Mouse (Mus musculus) MEL (cell line): ENCODE data around the gene Triobp. TPM values are rescaled to one million over a fixed set of nuclear protein-coding genes. Genes with fewer than 3 reads are reported as not detected.

Experiments
- DNase-seq: peaks from one replicate; pipeline ENCODE4 v3.0.0; 2011; ENCODE audit warnings: low read depth, low spot score
- H3K27ac ChIP-seq: 2 replicates; pipeline ENCODE4 v1.5.1; 2012; ENCODE audit warnings: low read depth, mild to moderate bottlenecking, control low read depth, low read length, moderate library complexity; ENCODE audit not compliant: control insufficient read depth
- H3K27me3 ChIP-seq, 2 experiments: fragments of 150-350 bp in 1 of 2; sonication (generic) in 1 of 2; 2 replicates each; pipeline ENCODE4 v1.6.1; 2012; ENCODE audit warnings: low read length in 2 of 2, mild to moderate bottlenecking in 2 of 2, improper control_type of control experiment in 1 of 2, moderate library complexity in 1 of 2; ENCODE audit not compliant: insufficient read depth in 2 of 2, control insufficient read depth in 1 of 2
- H3K36me3 ChIP-seq, 2 experiments: 2 replicates each; pipeline ENCODE4 v1.6.1; 2012 to 2014; ENCODE audit warnings: low read length in 2 of 2, improper control_type of control experiment in 1 of 2, inconsistent platforms in 1 of 2, mild to moderate bottlenecking in 1 of 2; ENCODE audit not compliant: insufficient read depth in 2 of 2, control insufficient read depth in 1 of 2
- H3K4me1 ChIP-seq, 2 experiments: fragments of 150-350 bp in 1 of 2; sonication (generic) in 1 of 2; 2 replicates each; pipeline ENCODE4 v1.6.1; 2012; ENCODE audit warnings: low read length in 2 of 2, improper control_type of control experiment in 1 of 2, mild to moderate bottlenecking in 1 of 2; ENCODE audit not compliant: insufficient read depth in 2 of 2, control insufficient read depth in 1 of 2
- H3K4me3 ChIP-seq, 2 experiments: fragments of 150-350 bp in 1 of 2; sonication (generic) in 1 of 2; 2 replicates each; pipeline ENCODE4 v1.5.1; 2012; ENCODE audit warnings: low read depth in 2 of 2, low read length in 2 of 2, mild to moderate bottlenecking in 2 of 2, moderate library complexity in 2 of 2, control low read depth in 1 of 2, improper control_type of control experiment in 1 of 2; ENCODE audit not compliant: control insufficient read depth in 1 of 2, insufficient read depth in 1 of 2
- H3K79me2 ChIP-seq: 2 replicates; pipeline ENCODE4 v1.6.1; 2012; ENCODE audit warnings: mild to moderate bottlenecking, low read length, moderate library complexity; ENCODE audit not compliant: control insufficient read depth, poor library complexity, insufficient read depth
- H3K9ac ChIP-seq: 2 replicates; pipeline ENCODE4 v1.6.1; 2012; ENCODE audit warnings: low read depth, mild to moderate bottlenecking, control low read depth, low read length, moderate library complexity; ENCODE audit not compliant: control insufficient read depth, poor library complexity, severe bottlenecking
- H3K9me3 ChIP-seq: fragments of 150-350 bp; sonication (generic); replicated peaks from 2 replicates; pipeline ENCODE4 v1.6.1; 2012; ENCODE audit warnings: mild to moderate bottlenecking, low read length, improper control_type of control experiment, moderate library complexity; ENCODE audit not compliant: insufficient read depth
- BHLHE40 ChIP-seq: IDR thresholded peaks from 2 replicates; pipeline ENCODE4 v1.6.1; 2012; ENCODE audit warnings: low read depth, mild to moderate bottlenecking, inconsistent platforms, low read length, improper control_type of control experiment, borderline replicate concordance
- CHD1 ChIP-seq: IDR thresholded peaks from 2 replicates; pipeline ENCODE4 v1.6.1; 2012; ENCODE audit warnings: low read depth, mild to moderate bottlenecking, inconsistent platforms, low read length, improper control_type of control experiment
- CHD2 ChIP-seq: IDR thresholded peaks from 2 replicates; pipeline ENCODE4 v1.6.1; 2011; ENCODE audit warnings: low read length, improper control_type of control experiment
- CTCF ChIP-seq, 3 experiments: IDR thresholded peaks in 2 of 3; conservative IDR thresholded peaks in 1 of 3; 2 replicates each; pipeline ENCODE4 v1.5.1; 2011 to 2012; ENCODE audit warnings: low read length in 3 of 3, low read depth in 2 of 3, mild to moderate bottlenecking in 2 of 3, improper control_type of control experiment in 1 of 3, inconsistent platforms in 1 of 3, mixed read lengths in 1 of 3, moderate library complexity in 1 of 3; ENCODE audit not compliant: control insufficient read depth in 1 of 3, insufficient read depth in 1 of 3, poor library complexity in 1 of 3, severe bottlenecking in 1 of 3
- GABPA ChIP-seq: IDR thresholded peaks from 2 replicates; pipeline ENCODE4 v1.6.1; 2012; ENCODE audit warnings: low read depth, mild to moderate bottlenecking, inconsistent platforms, low read length, improper control_type of control experiment, moderate library complexity
- HCFC1 ChIP-seq: IDR thresholded peaks from 2 replicates; pipeline ENCODE4 v1.6.1; 2012; ENCODE audit warnings: low read depth, mild to moderate bottlenecking, inconsistent platforms, low read length, improper control_type of control experiment, moderate library complexity
- KAT2A ChIP-seq: conservative IDR thresholded peaks from 2 replicates; pipeline ENCODE4 v1.6.1; 2012; ENCODE audit warnings: low read depth, low read length, improper control_type of control experiment, inconsistent platforms
- MAX ChIP-seq: IDR thresholded peaks from 2 replicates; pipeline ENCODE4 v1.6.1; 2011; ENCODE audit warnings: low read length, improper control_type of control experiment
- MAZ ChIP-seq: IDR thresholded peaks from 2 replicates; pipeline ENCODE4 v1.6.1; 2012; ENCODE audit warnings: low read depth, mild to moderate bottlenecking, inconsistent platforms, low read length, improper control_type of control experiment
- MXI1 ChIP-seq: IDR thresholded peaks from 2 replicates; pipeline ENCODE4 v1.6.1; 2011; ENCODE audit warnings: mild to moderate bottlenecking, low read depth, low read length, improper control_type of control experiment
- MYC ChIP-seq: IDR thresholded peaks from 2 replicates; pipeline ENCODE4 v1.6.1; 2011; ENCODE audit warnings: low read depth, mild to moderate bottlenecking, low read length, improper control_type of control experiment, moderate library complexity
- NELFE ChIP-seq: IDR thresholded peaks from 2 replicates; pipeline ENCODE4 v1.6.1; 2011; ENCODE audit warnings: low read depth, low read length, improper control_type of control experiment
- NRF1 ChIP-seq: IDR thresholded peaks from 2 replicates; pipeline ENCODE4 v1.6.1; 2014; ENCODE audit warnings: low read depth, mild to moderate bottlenecking, inconsistent platforms, low read length, improper control_type of control experiment, moderate library complexity; ENCODE audit not compliant: poor library complexity, insufficient read depth, severe bottlenecking
- POLR2A ChIP-seq, 2 experiments: IDR thresholded peaks; 2 replicates each; pipeline ENCODE4 v1.6.1; 2011 to 2012; ENCODE audit warnings: low read length in 2 of 2, mild to moderate bottlenecking in 2 of 2, control low read depth in 1 of 2, improper control_type of control experiment in 1 of 2, low read depth in 1 of 2, moderate library complexity in 1 of 2; ENCODE audit not compliant: control insufficient read depth in 1 of 2, insufficient read depth in 1 of 2, poor library complexity in 1 of 2
- POLR2AphosphoS2 ChIP-seq: IDR thresholded peaks from 2 replicates; pipeline ENCODE4 v1.6.1; 2011; ENCODE audit warnings: low read length, improper control_type of control experiment
- POLR2AphosphoS5 ChIP-seq: IDR thresholded peaks from 2 replicates; pipeline ENCODE4 v1.6.1; 2012; ENCODE audit warnings: low read depth, borderline replicate concordance, mild to moderate bottlenecking, inconsistent platforms, low read length, moderate library complexity, mixed read lengths
- RCOR1 ChIP-seq: IDR thresholded peaks from 2 replicates; pipeline ENCODE4 v1.6.1; 2012; ENCODE audit warnings: low read depth, mild to moderate bottlenecking, inconsistent platforms, low read length, improper control_type of control experiment
- SIN3A ChIP-seq: IDR thresholded peaks from 2 replicates; pipeline ENCODE4 v1.6.1; 2012; ENCODE audit warnings: low read length, improper control_type of control experiment, inconsistent platforms
- SMC3 ChIP-seq: IDR thresholded peaks from 2 replicates; pipeline ENCODE4 v1.6.1; 2011; ENCODE audit warnings: low read depth, low read length, improper control_type of control experiment
- TAL1 ChIP-seq: IDR thresholded peaks from 2 replicates; pipeline ENCODE4 v1.6.1; 2012; ENCODE audit warnings: mild to moderate bottlenecking, inconsistent platforms, low read length, moderate library complexity, mixed read lengths
- TBP ChIP-seq: IDR thresholded peaks from 2 replicates; pipeline ENCODE4 v1.8.0; 2011; ENCODE audit warnings: low read depth, low read length, improper control_type of control experiment
- USF1 ChIP-seq: IDR thresholded peaks from 2 replicates; pipeline ENCODE4 v1.6.1; 2014; ENCODE audit warnings: low read depth, mild to moderate bottlenecking, inconsistent platforms, low read length, improper control_type of control experiment, moderate library complexity
- USF2 ChIP-seq, 2 experiments: IDR thresholded peaks; 2 replicates each; pipeline ENCODE4 v1.6.1; 2011 to 2012; ENCODE audit warnings: improper control_type of control experiment in 2 of 2, low read length in 2 of 2, borderline replicate concordance in 1 of 2, inconsistent platforms in 1 of 2, low read depth in 1 of 2, mild to moderate bottlenecking in 1 of 2; ENCODE audit not compliant: insufficient read depth in 1 of 2
- ZC3H11A ChIP-seq: IDR thresholded peaks from 2 replicates; pipeline ENCODE4 v1.6.1; 2012; ENCODE audit warnings: low read depth, mild to moderate bottlenecking, inconsistent platforms, low read length, improper control_type of control experiment
- ZKSCAN1 ChIP-seq: IDR thresholded peaks from 2 replicates; pipeline ENCODE4 v1.6.1; 2012; ENCODE audit warnings: low read depth, mild to moderate bottlenecking, inconsistent platforms, low read length, improper control_type of control experiment, moderate library complexity
- ZNF384 ChIP-seq: IDR thresholded peaks from 2 replicates; pipeline ENCODE4 v1.6.1; 2012; ENCODE audit warnings: low read depth, mild to moderate bottlenecking, inconsistent platforms, low read length, improper control_type of control experiment
- polyA plus RNA-seq, 2 experiments: library from polyadenylated mRNA; stranded (reverse) in 1 of 2; unstranded in 1 of 2; fragments of >175 nt in 1 of 2; fragments of >200 nt in 1 of 2; gene quantifications; 2 replicates each; pipeline versions ENCODE4 v1.2.1 to v1.2.4; 2012; ENCODE audit warnings: low replicate concordance in 2 of 2, low read depth in 1 of 2; ENCODE audit not compliant: insufficient read length in 2 of 2, insufficient read depth in 1 of 2, missing spikeins in 1 of 2
- total RNA-seq: library from RNA; depleted of rRNA; stranded (reverse); fragments of 300-350 nt; gene quantifications from 2 replicates; pipeline ENCODE4 v1.2.3, GENCODE M21; 2012

Gene Triobp
- total and polyA plus RNA-seq, 3 experiments, result 18.4 to 31.3 TPM; not detected in 1

DNA sequence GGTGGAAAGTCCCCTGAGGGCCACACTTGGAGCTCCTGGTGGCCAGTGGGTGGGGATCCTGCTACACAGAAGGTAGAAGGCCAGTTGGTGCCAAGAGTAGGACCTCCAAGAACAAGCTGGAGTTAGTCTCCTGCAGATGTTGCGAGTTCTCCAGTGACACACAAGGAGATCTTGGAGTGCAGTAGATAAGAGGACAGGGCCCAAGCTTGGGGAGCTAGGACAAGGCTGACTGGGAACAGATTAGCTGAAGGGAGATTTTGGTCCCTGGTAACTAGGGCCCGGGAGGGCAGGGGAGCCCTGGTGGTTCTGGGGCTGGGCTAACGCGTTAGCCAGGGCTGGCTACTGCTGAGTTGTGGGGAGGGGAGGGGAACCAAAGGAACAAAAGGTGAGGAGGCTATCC, 48.4 kb downstream of the Triobp start:
- no peaks in the 10 kb centered on the region for H3K4me1 ChIP-seq
- no peak overlapping the region for H3K9ac ChIP-seq
- no peaks in the 10 kb centered on the region for H3K36me3 ChIP-seq
- DNase-seq, result no peak
- H3K27ac ChIP-seq, result no peak overlapping the region
- TF ChIP-seq POLR2AphosphoS5 (no peak), USF1 (no peak), MAX (no peak), GABPA (no peak), RCOR1 (no peak), BHLHE40 (no peak), ZC3H11A (no peak), CTCF (IDR thresholded peaks at IDR 0.05 in 2 of 3, conservative IDR thresholded peaks at IDR 0.05 in 1 of 3; ENCODE audit: control insufficient read depth in 1 of 3, insufficient read depth in 1 of 3, low read depth in 2 of 3, low read length in 3 of 3, poor library complexity in 1 of 3, severe bottlenecking in 1 of 3) (no peak), MXI1 (no peak), CHD2 (no peak), MYC (no peak), NELFE (no peak), SMC3 (no peak)
- no peaks in the 10 kb centered on the region for H3K9me3 ChIP-seq
- H3K79me2 ChIP-seq, result no peaks in the 10 kb centered on the region
- H3K4me3 ChIP-seq, result no peak overlapping the region
- H3K27me3 ChIP-seq, result no peaks in the 10 kb centered on the region

DNA sequence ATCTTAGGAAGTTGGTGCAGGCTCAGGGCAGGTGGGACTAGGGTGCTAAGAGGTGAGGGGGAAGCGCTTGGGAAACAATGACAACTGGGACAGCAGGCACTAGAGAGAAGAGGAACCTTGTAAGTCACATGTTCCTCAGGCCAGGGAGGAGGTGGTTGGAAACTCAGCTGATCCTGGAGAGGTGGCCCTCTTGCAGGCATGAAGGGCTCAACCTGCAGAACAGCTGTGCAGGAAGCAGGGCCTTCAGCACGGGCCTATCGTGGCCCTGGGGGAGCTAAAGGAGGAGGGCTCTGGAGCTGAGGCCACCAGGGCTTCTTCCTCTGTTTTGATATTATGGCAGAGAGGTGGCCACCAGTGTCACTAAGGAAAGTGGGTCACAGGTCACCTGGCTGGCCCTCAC, 49.1 kb downstream of the Triobp start:
- H3K4me3 ChIP-seq, result no peak overlapping the region
- no peaks in the 10 kb centered on the region for H3K4me1 ChIP-seq
- H3K79me2 ChIP-seq, result no peaks in the 10 kb centered on the region
- no peaks in the 10 kb centered on the region for H3K36me3 ChIP-seq
- H3K27ac ChIP-seq, result no peak overlapping the region
- DNase-seq, result peak; percentile 14
- H3K9ac ChIP-seq, result no peak overlapping the region
- TF ChIP-seq MAZ (no peak), KAT2A (no peak), CHD2 (no peak), SMC3 (no peak), TAL1 (no peak), SIN3A (no peak), HCFC1 (no peak), ZC3H11A (no peak), ZKSCAN1 (no peak), TBP (no peak), USF2 (IDR thresholded peaks at IDR 0.05; ENCODE audit: borderline replicate concordance in 1 of 2, insufficient read depth in 1 of 2, low read depth in 1 of 2, low read length in 2 of 2) (no peak), CHD1 (no peak), POLR2A (IDR thresholded peaks at IDR 0.05; ENCODE audit: control insufficient read depth in 1 of 2, insufficient read depth in 1 of 2, low read depth in 1 of 2, low read length in 2 of 2, poor library complexity in 1 of 2) (no peak), POLR2AphosphoS2 (no peak), MAX (no peak), ZNF384 (no peak), GABPA (no peak), MYC (no peak), NRF1 (no peak), POLR2AphosphoS5 (no peak)
- no peaks in the 10 kb centered on the region for H3K27me3 ChIP-seq
- H3K9me3 ChIP-seq, result no peaks in the 10 kb centered on the region
